Mouse (Mus musculus) gastrocnemius, adult 18-20 months (tissue): ENCODE measurements around the gene Mapk7. TPM values are rescaled to one million over a fixed set of nuclear protein-coding genes. Genes with fewer than 3 reads are reported as not detected.

Experiments used
- DNase-seq: peaks from one replicate; pipeline ENCODE4 v3.0.0; 2021; ENCODE audit warnings: low spot score
- total RNA-seq, 2 experiments: library from RNA; stranded (reverse); gene quantifications; 2 replicates each; pipeline ENCODE4 v1.2.3; 2021

Gene Mapk7
- total RNA-seq, 2 experiments from 2014 or later = 3.5 to 4.1 TPM

DNA sequence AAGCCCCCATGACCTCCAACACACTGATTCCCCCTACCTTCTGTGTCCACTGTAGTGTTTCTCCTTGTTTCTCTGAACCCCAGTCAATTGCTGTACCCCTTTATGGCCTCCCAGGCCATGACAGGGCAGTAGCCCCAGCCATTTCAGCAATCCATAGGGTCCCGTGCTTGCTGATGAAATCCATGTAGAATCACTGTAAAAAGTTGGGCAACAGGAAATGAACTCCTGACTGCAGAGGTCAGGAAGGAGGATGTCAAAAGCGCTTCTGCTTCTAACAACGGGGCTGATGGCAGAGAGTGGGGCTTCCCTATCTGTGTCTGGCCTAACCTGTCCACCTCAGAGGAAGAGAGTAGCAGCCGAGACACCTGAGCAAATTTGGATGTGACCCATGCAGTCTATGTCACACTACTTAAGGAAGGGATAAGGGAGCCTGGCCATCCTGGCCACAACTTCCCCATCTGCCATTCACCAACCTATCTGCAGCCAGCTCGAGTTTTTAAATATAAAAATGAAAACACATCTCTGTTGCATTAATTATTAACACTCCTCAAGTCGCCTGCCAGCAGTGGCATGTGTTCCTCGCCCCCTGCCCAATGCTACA lies 24.8 kb downstream of the Mapk7 start:
- DNase-seq = no peak

GRCm38 (mm10) chr11:61468534-61468933 lies 25.7 kb downstream of the Mapk7 start:
- DNase-seq = no peak

DNA sequence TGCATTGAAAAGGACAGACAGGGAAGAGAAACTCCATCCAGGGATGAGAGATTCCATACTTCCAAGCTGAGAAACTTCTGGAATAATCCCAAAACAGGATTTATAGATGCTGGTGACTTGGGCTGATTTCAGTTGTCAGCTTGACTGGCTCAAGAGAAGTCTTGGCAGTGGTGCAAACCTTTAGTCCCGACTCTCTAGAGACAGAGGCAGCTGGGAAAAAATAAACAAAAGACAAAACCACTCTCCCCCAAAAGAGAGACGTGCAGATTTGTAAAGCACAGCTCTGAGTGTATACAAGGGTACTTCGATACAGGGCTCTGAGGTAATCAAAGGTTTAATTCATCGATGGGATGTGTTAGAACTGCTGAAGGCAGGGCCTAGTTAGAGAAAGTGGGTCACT lies 28.8 kb downstream of the Mapk7 start:
- DNase-seq = no peak

GRCm38 (mm10) chr11:61464071-61464470 lies 30.1 kb downstream of the Mapk7 start:
- DNase-seq = no peak

GRCm38 (mm10) chr11:61449499-61450292 lies 44.5 kb downstream of the Mapk7 start:
- DNase-seq = no peak

DNA sequence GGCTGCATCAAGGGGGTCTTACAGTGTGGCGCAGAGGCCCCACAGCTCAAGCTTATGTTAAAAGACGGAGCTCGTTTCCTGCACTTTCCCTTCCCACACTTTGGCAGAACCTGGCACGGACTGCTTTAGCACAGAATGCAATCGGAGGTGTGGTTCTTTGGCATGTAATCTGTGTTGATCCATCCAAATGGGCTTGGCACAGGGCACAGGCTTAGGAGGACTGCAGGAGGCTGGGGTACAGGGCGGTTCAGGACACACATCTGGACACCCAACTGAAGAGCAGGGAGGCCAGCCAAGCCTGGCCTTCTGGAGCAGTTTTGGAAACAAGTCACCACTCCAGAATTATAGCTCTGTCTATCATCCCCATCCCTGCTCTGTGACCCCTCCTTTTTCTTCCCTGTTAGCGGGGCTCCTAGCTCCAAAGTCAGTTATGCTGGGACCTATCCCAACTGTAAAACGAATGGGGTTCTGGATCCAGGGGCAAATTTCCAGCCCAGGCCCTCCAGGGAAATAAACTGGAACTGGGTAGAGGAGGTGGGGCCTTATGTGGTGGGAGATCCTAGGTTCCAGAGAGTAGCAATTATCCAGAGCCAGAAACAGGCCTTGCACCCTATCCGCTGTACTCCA lies 45.5 kb downstream of the Mapk7 start:
- peak; percentile 69 for DNase-seq

DNA sequence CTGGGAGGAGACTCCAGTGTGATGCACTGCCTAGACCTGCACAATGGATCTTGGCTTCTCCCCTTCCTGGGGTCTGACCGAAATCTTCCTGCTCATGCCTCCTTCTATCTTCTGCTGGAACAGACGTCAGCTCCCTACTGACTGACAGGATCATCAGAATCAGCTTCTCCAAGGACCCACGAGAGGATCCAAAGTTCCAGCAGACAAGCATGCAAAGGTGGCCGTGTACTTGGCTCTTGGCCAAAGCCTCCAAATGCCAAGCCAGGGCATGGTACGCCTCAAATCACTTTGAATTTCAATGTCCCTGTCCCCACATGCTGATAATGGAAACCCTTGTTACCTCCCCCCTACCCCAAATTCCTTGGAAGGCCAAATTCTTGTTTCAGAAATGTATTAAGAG lies 46.2 kb downstream of the Mapk7 start:
- no peak for DNase-seq

- peak; percentile 15 for DNase-seq
Measured at GRCm38 (mm10) chr11:61447296-61447695, 46.9 kb downstream of the Mapk7 start.

GRCm38 (mm10) chr11:61443807-61444206 lies 50.4 kb downstream of the Mapk7 start:
- DNase-seq = no peak

DNA sequence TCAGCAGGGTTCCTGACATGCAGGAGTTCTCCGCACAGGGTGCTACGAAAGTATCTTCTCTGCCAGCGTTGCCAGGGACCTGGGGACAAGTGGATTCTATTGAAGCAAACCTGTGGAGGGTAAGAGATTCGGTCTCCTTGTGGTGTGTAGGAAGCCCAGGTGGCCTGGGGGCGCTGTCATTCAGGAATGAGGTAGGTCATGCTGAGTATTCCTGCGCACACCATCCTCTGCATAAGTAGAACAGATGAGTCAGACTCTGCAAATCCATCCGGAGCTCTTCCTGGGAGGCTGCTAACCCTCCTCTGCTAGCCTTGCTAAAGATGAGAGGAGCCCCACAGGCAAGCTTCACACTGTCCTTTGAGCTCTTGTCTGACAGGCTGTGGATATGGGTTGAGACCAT lies 52.5 kb downstream of the Mapk7 start:
- no peak for DNase-seq

DNA sequence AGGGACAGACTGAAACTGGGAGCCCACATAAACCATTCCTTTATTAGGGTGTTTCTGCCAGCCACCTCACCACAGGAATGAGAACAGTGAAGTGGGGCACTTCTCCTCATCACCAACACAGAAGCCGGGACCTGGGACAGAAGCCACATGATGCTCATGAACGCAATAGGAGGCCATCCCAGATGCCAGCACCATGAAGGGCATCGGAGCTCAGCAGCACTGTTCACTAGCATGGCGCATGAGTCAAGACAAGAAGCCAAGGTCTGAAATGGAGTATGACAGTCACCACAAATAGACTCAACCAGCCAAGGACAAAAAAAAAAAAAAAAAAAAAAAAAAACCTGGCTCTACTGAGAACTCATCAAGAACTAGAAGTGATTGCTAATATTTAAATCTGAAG lies 53.8 kb downstream of the Mapk7 start:
- no peak for DNase-seq

DNA sequence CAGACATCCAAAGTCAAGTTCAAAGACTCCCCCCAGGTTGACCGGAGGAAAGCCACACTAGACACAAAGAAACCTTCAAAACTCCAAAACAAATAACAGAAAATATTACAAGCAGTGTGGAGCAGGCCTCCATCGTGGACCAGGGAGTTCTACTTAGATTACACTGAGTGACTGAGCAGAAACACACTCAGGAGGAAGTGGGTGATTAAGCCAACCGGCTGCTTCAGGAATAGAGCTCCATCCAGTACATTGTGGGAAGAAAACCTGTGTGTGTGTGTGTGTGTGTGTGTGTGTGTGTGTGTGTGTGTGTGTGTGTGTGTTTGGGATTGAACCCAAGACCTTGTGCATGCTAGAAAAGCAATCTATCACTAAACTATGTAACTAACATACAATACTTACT lies 55.0 kb downstream of the Mapk7 start:
- DNase-seq = no peak

Other genes with a start within 250 kb of the Mapk7 start
- 10 to 100 TPM in 1 of 2 experiments, 1 to 10 TPM in 1; 9.8 to 15.1 TPM for gene Aldh3a2, start 226.9 kb downstream of the Mapk7 start, total RNA-seq
- gene Slc47a2, start 151.5 kb downstream of the Mapk7 start, total RNA-seq = not detected
- gene Slc47a1, start 116.1 kb downstream of the Mapk7 start, total RNA-seq = 10 to 100 TPM; 15.3 to 18.5 TPM
- not detected for gene Rnf112, start 40.3 kb downstream of the Mapk7 start, total RNA-seq
- 1 to 10 TPM; 6.5 to 7.4 TPM for gene Mfap4, start 9.0 kb downstream of the Mapk7 start, total RNA-seq
- gene B9d1, start 10.7 kb upstream of the Mapk7 start, total RNA-seq = 1 to 10 TPM; 3.8 to 4.0 TPM
- 10 to 100 TPM; 23.2 to 25.1 TPM for gene Epn2, start 85.3 kb upstream of the Mapk7 start, total RNA-seq
- 1 to 10 TPM; 2.0 to 2.7 TPM for gene Grap, start 158.9 kb upstream of the Mapk7 start, total RNA-seq
- gene Fam83g, start 189.7 kb upstream of the Mapk7 start, total RNA-seq = 1 to 10 TPM in 1 of 2 experiments, under 1 TPM in 1; 0.57 to 1.1 TPM
- gene Slc5a10, start 226.4 kb upstream of the Mapk7 start, total RNA-seq = not detected